Mouse (Mus musculus) kidney, adult 2 months (tissue): Measurements from ENCODE around the gene Hmgcl.

ENCODE experiments used
- CTCF ChIP-seq: fragments of 200-500 bp; conservative IDR thresholded peaks from 2 replicates; pipeline ENCODE4 v1.5.1; 2011; ENCODE audit warnings: low read depth, mild to moderate bottlenecking, control low read depth, low read length, moderate library complexity, mixed read lengths; ENCODE audit not compliant: insufficient read depth, insufficient read length
- POLR2A ChIP-seq: fragments of 200-500 bp; IDR thresholded peaks from one replicate; pipeline ENCODE4 v1.6.1; 2011; ENCODE audit warnings: low read depth, low read length, control low read depth

DNA sequence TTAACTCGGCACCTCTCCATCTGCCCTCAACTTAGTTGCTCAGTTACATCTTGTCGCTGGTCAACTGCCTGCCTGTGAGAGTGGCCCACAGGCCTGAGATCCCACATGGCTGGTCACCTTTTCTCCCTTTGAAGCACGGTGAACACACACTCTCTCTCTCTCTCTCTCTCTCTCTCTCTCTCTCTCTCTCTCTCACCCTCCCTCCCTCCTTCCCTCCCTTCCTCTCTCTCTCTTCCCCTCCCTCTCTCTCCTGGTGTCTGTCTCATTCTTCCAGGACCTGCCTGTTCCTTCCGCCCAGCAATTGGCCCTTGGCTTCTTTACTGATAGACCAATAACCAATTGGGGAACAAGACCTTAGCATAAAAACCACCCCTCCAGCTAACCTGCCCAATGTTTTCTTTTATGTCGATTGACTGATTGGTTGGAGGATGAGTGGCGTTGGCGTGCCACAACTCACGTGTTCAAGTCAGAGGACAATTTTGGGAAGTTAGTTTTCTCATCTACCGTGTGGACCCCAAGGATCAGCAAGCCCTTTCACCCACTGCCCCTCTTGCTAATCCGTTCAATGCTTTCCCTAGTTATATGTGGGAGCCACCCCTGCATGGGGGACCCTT, 19.9 kb upstream of the Hmgcl start:
- TF ChIP-seq POLR2A (no peak), CTCF (no peak)
